In genomic region chr1:177714397-177715012, GRCm38 (mm10) we compare ENCODE assay signal across 1 mouse cellular context.
TF ChIP-seq lines count a peak whose summit lies in the region.

No protein-coding gene starts in this region.

TF ChIP-seq in MEL, 35 proteins besides CTCF, POLR2A, EP300 and RAD21 (continued from another document):
- TF ChIP-seq CHD1 (IDR thresholded peaks at IDR 0.05; ENCODE audit: low read depth, low read length): no peak; the same call in 1 of the 2 replicates
- TF ChIP-seq RCOR1 (IDR thresholded peaks at IDR 0.05; ENCODE audit: low read depth, low read length): peak; percentile 31; the same call in 1 of the 2 replicates
- no peak for TF ChIP-seq JUND (IDR thresholded peaks at IDR 0.05; ENCODE audit: low read depth, low read length)
- no peak for TF ChIP-seq ZNF384 (IDR thresholded peaks at IDR 0.05; ENCODE audit: low read depth, low read length)
- TF ChIP-seq UBTF (IDR thresholded peaks at IDR 0.05; ENCODE audit: borderline replicate concordance, insufficient read depth, low read depth, low read length): no peak
- no peak for TF ChIP-seq ZKSCAN1 (IDR thresholded peaks at IDR 0.05; ENCODE audit: low read depth, low read length)
- TF ChIP-seq SIN3A (IDR thresholded peaks at IDR 0.05; ENCODE audit: low read length): peak; percentile 55
- no peak for TF ChIP-seq TCF12 (IDR thresholded peaks at IDR 0.05; ENCODE audit: low read depth, low read length)
- TF ChIP-seq ZMIZ1 (IDR thresholded peaks at IDR 0.05; ENCODE audit: low read depth, low read length): no peak
- no peak for TF ChIP-seq TAL1 (IDR thresholded peaks at IDR 0.05; ENCODE audit: low read length)
- TF ChIP-seq BHLHE40 (IDR thresholded peaks at IDR 0.05; ENCODE audit: borderline replicate concordance, low read depth, low read length): no peak
- no peak for TF ChIP-seq MAFK (IDR thresholded peaks at IDR 0.05; ENCODE audit: borderline replicate concordance, low read depth, low read length)
- TF ChIP-seq SMC3 (IDR thresholded peaks at IDR 0.05; ENCODE audit: low read depth, low read length): no peak
- no peak; the same call in 1 of the 2 replicates for TF ChIP-seq ETS1 (IDR thresholded peaks at IDR 0.05; ENCODE audit: low read depth, low read length)
- no peak for TF ChIP-seq NELFE (IDR thresholded peaks at IDR 0.05; ENCODE audit: low read depth, low read length)
- no peak for TF ChIP-seq POLR2AphosphoS5 (IDR thresholded peaks at IDR 0.05; ENCODE audit: borderline replicate concordance, low read depth, low read length)
- 0 out of 2 replicates have a peak, but pooled peaks have one; percentile 22 for TF ChIP-seq POLR2AphosphoS2 (IDR thresholded peaks at IDR 0.05; ENCODE audit: low read length)
